Mouse (Mus musculus) regulatory T cell (primary cell): ENCODE measurements around the gene Ccdc194.

Experiments
- in situ Hi-C: fragments of 300-600 bp; cut with MboI, MseI; formaldehyde crosslinking; loops from one replicate; pipeline ENCODE4 v1.15.1; 2025; ENCODE audit warnings: high pct_unique_total_duplicates

Ccdc194 gene

GRCm38 (mm10) chr8:71483932-71484331 is 41.6 kb downstream of the Ccdc194 start:
- in situ Hi-C loops, result loop anchor here (10.0 to 25.0 kb wide), 2 partner anchors 653 to 709 kb away; partner anchors contain the start of genes Pik3r2 and Tpm4

DNA sequence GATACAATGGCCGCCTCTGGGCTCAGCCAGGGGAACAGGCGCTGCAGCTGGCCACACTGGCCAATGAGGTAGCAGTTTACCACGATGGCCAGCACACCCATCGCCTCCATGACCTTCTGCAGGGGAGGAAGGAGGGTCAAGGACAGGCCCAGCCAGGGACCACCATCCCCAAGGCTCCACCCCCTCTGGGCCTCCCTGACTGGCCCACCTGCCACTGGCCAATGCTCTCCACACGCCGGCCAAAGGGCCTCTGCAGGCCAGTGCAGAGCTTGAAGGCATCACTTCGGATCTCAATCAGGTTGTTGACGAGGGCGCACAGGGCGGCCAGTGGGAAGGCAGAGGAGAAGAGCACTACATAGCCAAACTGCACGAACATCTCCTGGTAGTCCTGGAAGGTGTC is 46.6 kb downstream of the Ccdc194 start:
- in situ Hi-C loops, result loop anchor here (25.0 kb wide), 1 partner anchor 658 kb away; the partner anchor contains the start of gene Tpm4

- in situ Hi-C loops, result loop anchor here (25.0 kb wide), 1 partner anchor 660 kb away; the partner anchor contains the start of gene Tpm4
Observed at GRCm38 (mm10) chr8:71477196-71477845, 48.2 kb downstream of the Ccdc194 start.

GRCm38 (mm10) chr8:71476099-71476940 is 49.2 kb downstream of the Ccdc194 start:
- in situ Hi-C loops, result loop anchor here (25.0 kb wide), 1 partner anchor 661 kb away; the partner anchor contains the start of gene Tpm4

- in situ Hi-C loops, result loop anchor here (25.0 kb wide), 1 partner anchor 662 kb away; the partner anchor contains the start of gene Tpm4
Observed at GRCm38 (mm10) chr8:71475702-71476075, 49.8 kb downstream of the Ccdc194 start.

- in situ Hi-C loops, result loop anchor here (25.0 kb wide), 1 partner anchor 662 kb away; the partner anchor contains the start of gene Tpm4
Observed at GRCm38 (mm10) chr8:71474785-71475701, 50.5 kb downstream of the Ccdc194 start.

DNA sequence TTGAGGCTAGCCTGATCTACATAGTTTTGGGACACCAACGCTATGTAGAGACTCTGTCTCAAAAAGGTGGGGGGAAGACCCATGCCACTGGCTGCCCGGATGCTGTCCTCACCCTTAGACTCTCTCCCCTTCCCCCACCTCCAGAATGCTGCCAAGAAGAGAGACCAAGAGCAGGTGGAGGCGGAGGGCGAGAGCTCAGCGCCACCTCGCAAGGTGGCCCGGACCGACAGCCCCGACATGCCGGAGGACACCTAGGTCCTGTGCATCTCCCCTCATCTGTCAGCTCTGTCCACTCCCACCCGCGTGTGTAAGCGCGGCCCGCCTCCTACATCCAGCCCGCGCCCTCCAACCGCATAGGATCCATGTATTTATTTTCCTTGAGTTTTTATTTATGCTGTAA is 51.2 kb downstream of the Ccdc194 start:
- in situ Hi-C loops, result no loop called here

GRCm38 (mm10) chr8:71472601-71473386 is 52.7 kb downstream of the Ccdc194 start:
- in situ Hi-C loops, result no loop called here

DNA sequence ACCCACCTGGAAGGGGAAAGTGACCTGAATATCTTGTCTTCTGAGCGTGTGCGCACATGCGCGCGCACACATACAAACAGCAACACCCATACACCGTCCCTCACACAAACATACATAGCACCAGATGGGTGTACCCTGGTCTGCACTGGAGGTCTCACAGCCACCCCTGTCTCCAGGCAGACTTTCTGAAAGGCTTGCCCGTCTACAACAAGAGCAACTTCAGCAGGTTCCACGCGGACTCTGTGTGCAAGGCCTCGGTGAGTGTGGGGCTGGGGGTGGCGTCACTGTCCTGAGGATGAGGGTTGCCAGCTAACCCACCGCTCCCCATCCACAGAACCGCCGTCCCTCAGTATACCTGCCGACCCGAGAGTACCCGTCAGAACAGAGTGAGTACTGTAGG is 53.6 kb downstream of the Ccdc194 start:
- in situ Hi-C loops, result no loop called here

GRCm38 (mm10) chr8:71470913-71471255 is 54.6 kb downstream of the Ccdc194 start:
- in situ Hi-C loops, result no loop called here

DNA sequence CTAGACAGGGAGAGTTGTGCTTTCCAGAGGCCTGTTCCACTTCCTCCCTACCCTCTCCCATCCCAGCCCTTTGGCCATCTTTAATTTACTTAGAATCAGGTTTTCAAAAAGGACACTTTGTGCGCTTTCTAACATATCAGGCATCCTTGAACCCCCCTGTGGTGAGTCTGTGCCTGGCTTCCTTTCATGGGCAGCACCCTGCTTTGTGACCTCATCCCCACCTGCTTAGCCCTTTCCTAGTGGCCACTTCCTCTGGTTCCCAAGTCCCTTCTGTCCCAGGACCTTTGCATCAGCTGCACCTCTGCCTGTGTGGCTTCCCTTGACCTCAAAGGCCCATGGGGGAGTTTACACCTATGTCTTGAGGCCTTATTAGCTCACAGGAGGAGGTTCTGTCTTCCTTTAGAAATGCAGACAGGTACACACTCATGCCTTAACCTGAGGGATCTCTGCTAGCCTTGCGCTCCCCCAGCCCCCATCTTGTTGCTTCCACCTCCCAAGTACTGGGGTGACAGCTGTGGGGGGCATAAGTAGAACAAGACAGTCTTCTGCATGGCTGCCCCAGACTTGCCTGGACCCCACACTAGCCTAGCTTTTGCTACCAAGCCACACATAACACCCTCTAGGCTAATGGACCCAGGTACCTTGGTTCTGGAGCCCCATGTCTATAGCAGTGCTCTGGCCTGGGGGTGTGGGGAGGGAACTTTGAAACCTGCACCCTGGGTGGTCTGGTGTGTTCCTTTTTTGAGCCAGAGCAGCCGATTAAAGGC is 55.2 kb downstream of the Ccdc194 start:
- in situ Hi-C loops, result no loop called here
